In the genomic region with DNA sequence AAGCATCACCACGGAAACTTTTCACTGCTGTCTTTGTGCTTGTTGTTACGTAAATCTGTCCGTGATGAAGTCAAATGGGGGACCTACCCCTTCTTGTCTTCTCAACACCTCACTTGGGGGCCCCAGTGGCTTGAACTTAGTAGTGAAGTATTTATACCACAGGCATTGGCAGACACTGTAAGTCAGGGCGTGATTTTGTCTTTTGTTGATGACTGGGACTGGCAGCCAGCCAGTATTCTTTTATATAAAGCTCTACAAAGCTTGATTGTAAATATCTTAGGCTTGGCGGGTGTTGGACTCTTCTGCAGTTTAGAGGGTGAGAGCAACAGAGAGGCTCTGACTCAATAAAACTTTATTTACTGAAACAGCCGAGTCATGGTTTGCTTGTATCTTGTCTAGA, we compare ENCODE assay signal across 12 mouse cellular contexts.
DNase-seq lines count a peak whose midpoint lies in the region; ATAC-seq and TF ChIP-seq lines count a peak whose summit lies in the region.
"Had no signal": no experiment of that assay in that cellular context is flagged by ENCODE, and none has a peak within 500 bp of the region (broad histone marks: within the 10 kb centered on the region; RNA-seq: fewer than 3 reads in every experiment).

No protein-coding gene starts in this region.

- H3K4me3 ChIP-seq in hindbrain, embryonic 16.5 days (ENCODE audit: low read length): no peak overlapping the region
- H3K4me3 ChIP-seq in hindbrain, embryonic 14.5 days (replicated peaks; ENCODE audit: low read length): no peak overlapping the region
- no peak overlapping the region for H3K4me3 ChIP-seq in midbrain, postnatal 0 days (ENCODE audit: low read depth, low read length)
- H3K4me3 ChIP-seq in midbrain, embryonic 16.5 days (ENCODE audit: low read depth, low read length): no peak overlapping the region
- H3K4me3 ChIP-seq: myocyte had no signal

- no peaks in the 10 kb centered on the region for H3K36me3 ChIP-seq in hindbrain, embryonic 16.5 days (ENCODE audit: control insufficient read depth, insufficient read depth, low read length)
- no peaks in the 10 kb centered on the region for H3K36me3 ChIP-seq in hindbrain, embryonic 14.5 days (replicated peaks; ENCODE audit: control insufficient read depth, insufficient read depth)
- H3K36me3 ChIP-seq in midbrain, postnatal 0 days (ENCODE audit: insufficient read depth, low read length): no peaks in the 10 kb centered on the region
- no peaks in the 10 kb centered on the region for H3K36me3 ChIP-seq in midbrain, embryonic 16.5 days (ENCODE audit: control insufficient read depth, insufficient read depth, low read length)

- H3K9ac ChIP-seq in hindbrain, embryonic 16.5 days (ENCODE audit: low read depth, low read length): no peak overlapping the region
- H3K9ac ChIP-seq in hindbrain, embryonic 14.5 days: no peak overlapping the region
- H3K9ac ChIP-seq in midbrain, postnatal 0 days (replicated peaks; ENCODE audit: low read length, poor library complexity, severe bottlenecking): no peak overlapping the region
- no peak overlapping the region for H3K9ac ChIP-seq in midbrain, embryonic 16.5 days (ENCODE audit: low read depth, low read length)

- H3K27ac ChIP-seq in hindbrain, embryonic 16.5 days (ENCODE audit: low read depth, low read length): no peak overlapping the region
- no peak overlapping the region for H3K27ac ChIP-seq in hindbrain, embryonic 14.5 days
- H3K27ac ChIP-seq in midbrain, postnatal 0 days (ENCODE audit: low read depth, low read length): no peak overlapping the region
- H3K27ac ChIP-seq in midbrain, embryonic 16.5 days (ENCODE audit: low read length): no peak overlapping the region

- WGBS in hindbrain, embryonic 16.5 days: 35% methylated on average over 6 of the region's 6 CpGs
- WGBS in hindbrain, embryonic 14.5 days: 48% methylated on average over 6 of the region's 6 CpGs
- 43% methylated on average over 6 of the region's 6 CpGs for WGBS in midbrain, postnatal 0 days
- 53% methylated on average over 6 of the region's 6 CpGs for WGBS in midbrain, embryonic 16.5 days

- no peak for TF ChIP-seq CTCF in midbrain, postnatal 0 days (IDR thresholded peaks at IDR 0.05)

- no peak for DNase-seq in hindbrain, embryonic 14.5 days (ENCODE audit: low spot score)
- DNase-seq in midbrain, postnatal 0 days (ENCODE audit: low spot score): peak; percentile 52
- DNase-seq in heart, adult 9 months (ENCODE audit: low spot score in 2 of 2): peak; percentile 30 to 49
- peak; percentile 7 for DNase-seq in lung, postnatal 14 days
- no peak for DNase-seq in kidney, postnatal 4 days
- no peak for DNase-seq in liver
- DNase-seq: cerebellum, postnatal 36 days; gastrocnemius, postnatal 14 days; kidney, postnatal 14 days had no signal

- peaks cover 4% of the 10 kb centered on the region for H3K4me1 ChIP-seq in hindbrain, embryonic 16.5 days (ENCODE audit: control insufficient read depth, insufficient read depth, low read depth, low read length)
- peaks cover 11% of the 10 kb centered on the region for H3K4me1 ChIP-seq in hindbrain, embryonic 14.5 days (replicated peaks; ENCODE audit: control insufficient read depth, insufficient read depth, low read length)
- H3K4me1 ChIP-seq in midbrain, postnatal 0 days (ENCODE audit: insufficient read depth, low read length): no peaks in the 10 kb centered on the region
- H3K4me1 ChIP-seq in midbrain, embryonic 16.5 days (ENCODE audit: control insufficient read depth, insufficient read depth, low read length): peaks cover 6% of the 10 kb centered on the region

- H3K9me3 ChIP-seq in hindbrain, embryonic 16.5 days (ENCODE audit: control insufficient read depth, low read length): no peaks in the 10 kb centered on the region
- no peaks in the 10 kb centered on the region for H3K9me3 ChIP-seq in hindbrain, embryonic 14.5 days (ENCODE audit: control insufficient read depth, low read length)
- H3K9me3 ChIP-seq in midbrain, postnatal 0 days (ENCODE audit: low read length): no peaks in the 10 kb centered on the region
- no peaks in the 10 kb centered on the region for H3K9me3 ChIP-seq in midbrain, embryonic 16.5 days (replicated peaks; ENCODE audit: control insufficient read depth, low read length, poor library complexity, severe bottlenecking)

- 0 out of 2 replicates have a peak, but pooled peaks have one; percentile 18 for ATAC-seq in hindbrain, embryonic 16.5 days
- no peak for ATAC-seq in hindbrain, embryonic 14.5 days (ENCODE audit: low FRiP score)
- no peak for ATAC-seq in midbrain, postnatal 0 days (ENCODE audit: low FRiP score)
- ATAC-seq in midbrain, embryonic 16.5 days: no peak

- no peaks in the 10 kb centered on the region for H3K27me3 ChIP-seq in hindbrain, embryonic 16.5 days (replicated peaks; ENCODE audit: control insufficient read depth, insufficient read depth, low read length)
- no peaks in the 10 kb centered on the region for H3K27me3 ChIP-seq in hindbrain, embryonic 14.5 days (ENCODE audit: control insufficient read depth, insufficient read depth, low read length)
- no peaks in the 10 kb centered on the region for H3K27me3 ChIP-seq in midbrain, postnatal 0 days (ENCODE audit: insufficient read depth, low read length)
- H3K27me3 ChIP-seq in midbrain, embryonic 16.5 days (ENCODE audit: control insufficient read depth, insufficient read depth, low read depth, low read length): no peaks in the 10 kb centered on the region

- no peak overlapping the region for H3K4me2 ChIP-seq in hindbrain, embryonic 16.5 days (ENCODE audit: low read length)
- no peak overlapping the region for H3K4me2 ChIP-seq in hindbrain, embryonic 14.5 days (replicated peaks)
- H3K4me2 ChIP-seq in midbrain, postnatal 0 days (ENCODE audit: low read depth, low read length, poor library complexity, severe bottlenecking): no peak overlapping the region
- no peak overlapping the region for H3K4me2 ChIP-seq in midbrain, embryonic 16.5 days (ENCODE audit: low read length)

Comparison
In these comparisons a context has a peak if more than half of its experiments do, and no peak if none do; other contexts are left out.
1. DNase-seq: peak in midbrain, postnatal 0 days (single experiment), heart, adult 9 months (2 of 2) and lung, postnatal 14 days (single experiment); none in hindbrain, embryonic 14.5 days (single experiment), kidney, postnatal 4 days (0 of 2) and liver (single experiment).